Mouse (Mus musculus) regulatory T cell (primary cell): ENCODE measurements at regions not wholly inside any gene's neighbourhood (a gene's known extent, or its start where the extent isn't known, plus 50 kb on each side); places are given as distances from the start of the nearest gene placed in this dataset.

ENCODE experiments used
- in situ Hi-C: fragments of 300-600 bp; cut with MboI, MseI; formaldehyde crosslinking; loops from one replicate; pipeline ENCODE4 v1.15.1; 2025; ENCODE audit warnings: high pct_unique_total_duplicates

- in situ Hi-C loops, result no loop called here
Observed at GRCm38 (mm10) chr13:80418480-80419183, 464.6 kb upstream of the Arrdc3 start.

GRCm38 (mm10) chr13:80420341-80420740, 462.8 kb upstream of the Arrdc3 start:
- in situ Hi-C loops, result no loop called here
